Mouse (Mus musculus): ENCODE results near the gene 1700034J05Rik.

- TF ChIP-seq POLR2A (IDR thresholded peaks at IDR 0.05; ENCODE audit: low read depth, low read length) (no peak), ZNF384 (IDR thresholded peaks at IDR 0.05; ENCODE audit: low read depth, low read length) (no peak), CHD1 (IDR thresholded peaks at IDR 0.05; ENCODE audit: low read depth, low read length) (no peak), USF2 (conservative IDR thresholded peaks at IDR 0.05; ENCODE audit: low read depth, low read length) (no peak), RAD21 (IDR thresholded peaks at IDR 0.05; ENCODE audit: low read depth, low read length) (no peak), KAT2A (IDR thresholded peaks at IDR 0.05; ENCODE audit: insufficient replicate concordance, low read length) (no peak), CTCF (conservative IDR thresholded peaks at IDR 0.05 in 1 of 2, IDR thresholded peaks at IDR 0.05 in 1 of 2; ENCODE audit: low read depth in 2 of 2, low read length in 2 of 2) (no peak), RCOR1 (conservative IDR thresholded peaks at IDR 0.05; ENCODE audit: low read depth, low read length) (no peak), MYC (IDR thresholded peaks at IDR 0.05; ENCODE audit: low read depth, low read length) (no peak), UBTF (IDR thresholded peaks at IDR 0.05; ENCODE audit: low read depth, low read length) (no peak), USF1 (IDR thresholded peaks at IDR 0.05; ENCODE audit: low read depth, low read length) (no peak), HCFC1 (IDR thresholded peaks at IDR 0.05; ENCODE audit: low read depth, low read length) (no peak), ZKSCAN1 (IDR thresholded peaks at IDR 0.05; ENCODE audit: borderline replicate concordance, low read depth, low read length) (no peak)
Measured at GRCm38 (mm10) chr6:146904707-146905106, 49.5 kb downstream of the 1700034J05Rik start.

Measured in CH12.LX (cell line).